Mouse (Mus musculus): Measurements from ENCODE around the gene Ilvbl.

- TF ChIP-seq POLR2A (IDR thresholded peaks at IDR 0.05; ENCODE audit: extremely low read depth, insufficient read depth, low read length) = no peak
- TF ChIP-seq CTCF (IDR thresholded peaks at IDR 0.05; ENCODE audit: low read depth, low read length) = no peak
These were observed 9.1 kb upstream of the Ilvbl start for GRCm38 (mm10) chr10:78565070-78565469.

All from liver, adult 2 months (tissue).